Mouse (Mus musculus): Measurements from ENCODE around the gene Vwc2l.

The Vwc2l gene

GRCm38 (mm10) chr1:70911235-70911634, 185.7 kb downstream of the Vwc2l start:
- DNase-seq (ENCODE audit: low spot score): no peak

- DNase-seq (ENCODE audit: low spot score): no peak
Observed at GRCm38 (mm10) chr1:70913071-70913470, 187.6 kb downstream of the Vwc2l start.

GRCm38 (mm10) chr1:70918173-70919036, 192.9 kb downstream of the Vwc2l start:
- DNase-seq (ENCODE audit: low spot score): no peak

- no peak for DNase-seq (ENCODE audit: low spot score)
Observed at GRCm38 (mm10) chr1:70933016-70933415, 207.5 kb downstream of the Vwc2l start.
